Mouse (Mus musculus) cortical plate, adult 2 months (tissue): ENCODE results near the gene Srek1ip1. TPM values are rescaled to one million over a fixed set of nuclear protein-coding genes. Genes with fewer than 3 reads are reported as not detected.

Experiments used
- H3K27ac ChIP-seq: fragments of 200-500 bp; 2 replicates; pipeline ENCODE4 v1.5.1; 2012; ENCODE audit warnings: low read length, control low read depth, inconsistent platforms; ENCODE audit not compliant: insufficient read depth
- H3K4me1 ChIP-seq: fragments of 200-500 bp; 2 replicates; pipeline ENCODE4 v1.6.1; 2011; ENCODE audit warnings: low read length; ENCODE audit not compliant: control insufficient read depth, insufficient read depth
- H3K4me3 ChIP-seq: fragments of 200-500 bp; 2 replicates; pipeline ENCODE4 v1.5.1; 2011; ENCODE audit warnings: mild to moderate bottlenecking, low read length, control low read depth; ENCODE audit not compliant: insufficient read depth
- CTCF ChIP-seq: fragments of 200-500 bp; IDR thresholded peaks from 2 replicates; pipeline ENCODE4 v1.5.1; 2011; ENCODE audit warnings: mild to moderate bottlenecking, control low read depth, low read length; ENCODE audit not compliant: insufficient read depth; ENCODE audit errors: extremely low read depth
- POLR2A ChIP-seq: fragments of 200-500 bp; IDR thresholded peaks from 2 replicates; pipeline ENCODE4 v1.6.1; 2011; ENCODE audit warnings: mild to moderate bottlenecking, low read length, control low read depth; ENCODE audit not compliant: insufficient read depth; ENCODE audit errors: extremely low read depth
- polyA plus RNA-seq: library from polyadenylated mRNA; depleted of rRNA; stranded (reverse); fragments of >200 nt; gene quantifications from 2 replicates; pipeline ENCODE4 v1.2.3, GENCODE M21; 2012; rRNA removed

The Srek1ip1 gene
- polyA plus RNA-seq, result 18.2 and 18.4 TPM in 2 replicates

DNA sequence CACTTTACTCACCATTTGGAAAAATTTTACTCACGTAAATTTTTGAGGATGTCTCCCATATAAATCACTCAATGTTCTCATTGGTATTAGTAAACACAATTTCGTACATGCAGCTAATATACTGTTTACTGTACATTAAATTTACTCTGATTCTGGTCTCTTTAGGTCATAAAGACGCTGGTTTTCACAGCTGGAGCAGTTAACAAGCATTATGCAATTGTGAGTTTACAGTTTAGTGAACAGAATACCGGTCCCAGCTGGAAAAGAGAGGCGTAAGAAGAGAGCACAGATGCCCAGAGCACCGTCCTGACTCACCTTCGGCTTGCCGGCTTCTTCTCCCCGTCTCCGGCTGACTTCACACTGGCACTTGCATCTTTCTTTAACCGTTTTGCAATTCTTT, at the start of gene Srek1ip1:
Srek1ip1 (plus strand) TSS at position 301 of the 400 bp plus-strand sequence.
- Histone ChIP-seq H3K27ac (no peak within 1 kb of the TSS), H3K4me3 (no peak within 1 kb of the TSS), H3K4me1 (no peaks in the 10 kb centered on the region)
- TF ChIP-seq POLR2A (no peak), CTCF (no peak)

DNA sequence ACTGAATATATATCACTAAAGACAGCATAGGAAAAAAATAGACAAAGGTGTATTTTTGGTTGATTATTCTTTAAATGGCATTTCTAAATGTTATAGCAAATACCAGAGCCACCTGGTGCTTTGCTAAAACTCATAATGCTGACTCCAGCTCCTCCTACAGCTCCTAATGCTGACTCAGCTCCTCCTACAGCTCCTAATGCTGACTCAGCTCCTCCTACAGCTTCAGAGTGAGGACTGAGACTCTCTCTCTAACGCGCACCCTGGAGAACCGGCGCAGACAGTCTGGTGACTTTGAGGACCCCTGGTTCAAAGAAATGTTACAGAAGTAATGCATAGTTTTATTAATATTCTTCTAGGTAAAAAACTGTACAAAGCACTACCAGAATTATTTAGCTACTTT, 49.4 kb upstream of the Srek1ip1 start:
- TF ChIP-seq POLR2A (no peak), CTCF (no peak)
- H3K4me3 ChIP-seq, result no peak overlapping the region
- H3K27ac ChIP-seq, result no peak overlapping the region
- no peaks in the 10 kb centered on the region for H3K4me1 ChIP-seq

DNA sequence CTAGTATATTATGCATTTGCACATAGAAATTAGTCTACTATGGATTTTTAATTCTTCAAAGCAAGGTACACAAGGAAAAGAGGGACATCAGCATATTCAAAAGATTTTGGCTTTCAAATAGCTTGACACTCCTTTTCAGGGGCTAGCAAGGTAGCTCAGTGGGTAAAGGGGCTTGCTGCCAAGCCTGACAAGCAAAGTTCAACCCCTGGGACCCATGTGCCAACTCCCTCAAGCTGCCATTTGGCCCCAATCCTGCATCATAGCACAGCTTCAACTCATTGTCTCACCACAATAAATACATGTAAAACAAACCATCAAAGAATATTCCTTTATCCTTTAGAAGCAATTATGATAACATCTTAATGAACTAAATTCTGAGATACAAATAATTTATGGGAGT, 45.3 kb upstream of the Srek1ip1 start:
- Histone ChIP-seq H3K4me1 (no peaks in the 10 kb centered on the region), H3K4me3 (no peak overlapping the region), H3K27ac (no peak overlapping the region)
- TF ChIP-seq POLR2A (no peak), CTCF (no peak)

DNA sequence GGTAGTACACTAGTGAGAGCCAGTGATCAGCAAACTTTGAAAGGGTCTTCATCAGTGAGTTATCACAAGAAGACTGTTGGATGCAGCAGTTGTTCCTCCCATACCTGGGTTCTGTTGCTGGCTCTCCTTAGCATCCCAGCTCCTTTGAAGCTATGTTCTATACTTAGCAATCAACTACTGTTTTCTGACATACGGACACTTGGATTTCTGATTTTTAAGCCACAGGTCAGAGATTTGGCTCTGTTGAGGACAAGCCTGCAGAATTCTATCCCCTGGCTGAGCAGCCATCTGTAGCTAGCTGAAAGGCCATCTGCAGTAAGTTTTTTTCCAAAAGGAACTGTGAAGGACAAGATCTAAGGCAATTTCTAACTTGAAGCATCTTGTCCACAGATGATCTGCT, 32.9 kb upstream of the Srek1ip1 start:
- TF ChIP-seq POLR2A (no peak), CTCF (no peak)
- H3K4me3 ChIP-seq, result no peak overlapping the region
- no peak overlapping the region for H3K27ac ChIP-seq

DNA sequence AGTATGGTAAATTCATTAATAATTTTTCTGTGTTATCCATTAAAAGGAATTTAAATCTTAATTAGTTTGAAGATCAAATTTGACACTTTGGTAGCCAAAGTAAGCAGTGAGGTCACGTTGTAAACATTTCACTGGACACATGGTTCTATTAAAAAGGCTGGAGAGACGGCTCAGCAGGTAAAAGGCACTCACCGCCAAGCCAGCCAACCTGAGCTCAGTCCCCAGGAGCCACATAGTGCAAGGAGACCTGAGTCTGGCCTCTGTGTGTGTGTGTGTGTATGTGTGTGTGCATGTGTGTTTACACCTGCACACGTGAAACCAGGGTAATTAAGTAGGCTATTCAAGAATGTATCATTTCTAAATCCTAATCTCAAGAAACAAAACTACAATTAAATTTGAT, 29.9 kb upstream of the Srek1ip1 start:
- TF ChIP-seq CTCF (no peak), POLR2A (no peak)
- Histone ChIP-seq H3K4me3 (no peak overlapping the region), H3K27ac (no peak overlapping the region), H3K4me1 (no peaks in the 10 kb centered on the region)

More for the DNA sequence above, 32.9 kb upstream of the Srek1ip1 start:
- no peaks in the 10 kb centered on the region for H3K4me1 ChIP-seq

DNA sequence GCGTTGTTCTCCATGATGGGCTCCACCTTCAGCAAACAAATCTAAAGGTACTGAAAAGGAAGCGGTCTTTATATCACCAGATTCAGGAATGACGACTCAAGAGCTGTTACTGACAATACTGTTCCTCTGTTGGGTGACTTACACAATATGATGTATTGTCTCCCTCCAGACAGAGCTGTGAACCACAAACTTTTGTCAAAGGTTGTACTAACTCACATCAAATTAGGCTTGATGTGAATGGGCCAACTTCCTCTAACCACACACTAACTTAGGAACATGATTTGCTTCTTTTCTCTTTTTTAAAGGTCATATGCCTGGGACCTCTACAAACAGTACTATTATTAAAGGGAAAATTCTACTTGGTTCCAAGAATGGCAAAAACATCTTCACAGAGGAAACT, 29.1 kb upstream of the Srek1ip1 start:
- no peak for TF ChIP-seq POLR2A
- TF ChIP-seq CTCF, result no peak
- Histone ChIP-seq H3K4me3 (no peak overlapping the region), H3K4me1 (no peaks in the 10 kb centered on the region), H3K27ac (no peak overlapping the region)

DNA sequence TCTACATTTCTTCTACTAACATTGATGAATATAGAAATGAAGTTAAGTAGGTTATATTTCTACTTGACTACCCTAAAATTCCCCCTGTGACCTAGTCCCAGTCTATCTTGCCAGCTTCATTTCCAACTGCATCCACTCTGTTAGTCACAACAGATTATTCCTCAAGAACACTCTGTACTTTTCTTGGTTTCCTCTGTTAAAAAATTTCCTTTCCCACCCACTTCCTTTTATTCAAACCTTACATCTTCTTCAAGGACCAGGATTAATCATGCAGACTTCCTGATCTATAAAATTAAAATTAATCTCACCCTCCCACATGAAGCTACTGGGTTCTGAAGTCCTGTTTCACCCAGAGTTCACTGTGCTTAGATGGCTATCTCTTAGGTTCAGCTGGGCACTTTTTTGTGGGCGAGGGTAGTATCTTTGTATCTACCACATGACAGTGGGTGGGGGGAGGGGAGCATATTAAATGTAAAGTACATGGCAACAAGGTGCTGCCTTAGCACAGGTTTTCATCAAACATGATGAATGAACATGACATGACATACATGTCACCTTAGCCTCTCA, 13.1 kb upstream of the Srek1ip1 start:
- no peaks in the 10 kb centered on the region for H3K4me1 ChIP-seq
- no peak overlapping the region for H3K27ac ChIP-seq
- no peak overlapping the region for H3K4me3 ChIP-seq
- TF ChIP-seq POLR2A, result no peak
- no peak for TF ChIP-seq CTCF

DNA sequence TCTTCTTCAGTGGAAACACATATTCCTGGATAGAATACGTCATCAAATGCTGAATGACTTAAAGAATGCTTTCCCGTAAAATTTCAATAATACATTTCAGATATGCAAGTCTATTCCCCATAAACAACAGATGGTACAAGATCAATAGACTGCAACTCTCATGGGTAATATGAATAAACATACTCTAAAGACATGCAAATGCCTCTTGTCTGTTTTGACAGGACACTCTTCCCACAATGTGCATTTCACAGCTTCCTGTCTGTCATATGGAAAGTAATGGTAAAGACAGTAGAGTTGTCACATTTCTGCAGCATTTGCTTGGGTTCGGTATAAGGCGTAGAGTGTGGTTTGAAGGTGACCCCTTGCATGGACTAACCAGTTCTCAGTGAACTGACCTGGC, 5.0 kb upstream of the Srek1ip1 start:
- no peaks in the 10 kb centered on the region for H3K4me1 ChIP-seq
- TF ChIP-seq CTCF (no peak), POLR2A (no peak)
- H3K27ac ChIP-seq, result no peak overlapping the region
- H3K4me3 ChIP-seq, result no peak overlapping the region

DNA sequence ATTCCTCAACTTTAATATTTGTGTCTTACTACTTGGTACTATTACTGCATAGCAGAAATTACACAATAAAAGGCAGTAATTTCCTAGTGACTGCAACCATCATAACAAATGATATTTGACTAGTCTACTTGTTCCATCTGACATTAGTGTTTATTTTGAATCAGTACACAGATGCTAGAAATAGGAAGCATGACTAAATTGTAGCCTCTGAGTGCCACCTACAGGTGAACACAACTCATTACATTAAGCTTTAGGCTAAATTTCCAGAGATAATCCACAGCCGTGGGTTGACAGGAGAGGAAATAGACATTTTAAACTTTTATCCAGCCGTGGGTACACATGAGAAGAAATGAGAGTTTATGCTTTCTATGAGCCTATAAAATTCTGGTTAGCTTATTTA, 2.6 kb upstream of the Srek1ip1 start:
- TF ChIP-seq CTCF (peak; percentile 10; the same call in 1 of the 2 replicates), POLR2A (no peak)
- Histone ChIP-seq H3K27ac (no peak overlapping the region), H3K4me3 (no peak overlapping the region), H3K4me1 (no peaks in the 10 kb centered on the region)

DNA sequence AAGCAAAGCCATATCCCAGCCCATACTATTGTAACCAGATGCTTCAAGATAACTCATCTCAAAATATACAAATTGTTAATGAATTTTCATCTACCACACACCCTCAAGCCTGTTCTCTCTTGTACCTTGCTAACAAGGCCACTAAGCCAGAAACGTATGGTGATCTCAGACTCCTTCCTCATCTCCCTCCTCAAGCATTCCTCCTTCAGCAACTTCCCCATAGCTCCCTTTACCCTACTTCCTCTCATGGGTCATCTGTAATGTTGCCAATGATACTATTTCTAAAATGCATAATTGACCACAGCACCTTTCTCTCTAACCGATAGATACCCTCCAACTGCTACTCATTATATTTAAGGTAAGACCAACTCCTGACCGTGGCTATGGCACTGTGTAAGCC, 2.1 kb downstream of the Srek1ip1 start:
- Histone ChIP-seq H3K4me1 (no peaks in the 10 kb centered on the region), H3K4me3 (no peak overlapping the region), H3K27ac (no peak overlapping the region)
- no peak for TF ChIP-seq CTCF
- no peak for TF ChIP-seq POLR2A

DNA sequence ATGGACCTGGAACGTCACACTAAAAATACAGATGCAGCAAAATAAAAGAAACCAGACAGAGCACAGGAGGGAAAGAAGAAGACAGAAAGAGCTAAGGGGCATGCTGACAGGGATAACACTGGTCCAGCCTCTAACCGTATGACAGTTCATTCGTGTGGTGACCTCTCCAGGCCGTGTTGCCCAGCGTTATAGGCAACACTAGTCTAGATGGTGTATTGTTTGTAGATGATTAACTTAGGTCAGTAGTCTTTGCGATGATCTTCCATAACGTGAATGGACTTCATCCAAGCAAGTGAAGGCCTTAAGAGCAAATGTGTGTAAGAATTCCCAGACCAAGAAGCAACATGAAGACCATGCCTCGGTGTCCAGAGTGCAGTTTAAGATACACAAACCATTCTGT, 6.8 kb downstream of the Srek1ip1 start:
- H3K27ac ChIP-seq, result no peak overlapping the region
- no peaks in the 10 kb centered on the region for H3K4me1 ChIP-seq
- H3K4me3 ChIP-seq, result no peak overlapping the region
- no peak for TF ChIP-seq POLR2A
- TF ChIP-seq CTCF, result no peak
